Mouse (Mus musculus): ENCODE measurements around the gene Mmp9. TPM values are rescaled to one million over a fixed set of nuclear protein-coding genes. Genes with fewer than 3 reads are reported as not detected.
A peak's percentile ranks its signal among the peaks of the same experiment; 100 is the strongest.

Mmp9 gene
- total RNA-seq (2021): 1 to 10 TPM; 2.0 to 2.9 TPM

DNA sequence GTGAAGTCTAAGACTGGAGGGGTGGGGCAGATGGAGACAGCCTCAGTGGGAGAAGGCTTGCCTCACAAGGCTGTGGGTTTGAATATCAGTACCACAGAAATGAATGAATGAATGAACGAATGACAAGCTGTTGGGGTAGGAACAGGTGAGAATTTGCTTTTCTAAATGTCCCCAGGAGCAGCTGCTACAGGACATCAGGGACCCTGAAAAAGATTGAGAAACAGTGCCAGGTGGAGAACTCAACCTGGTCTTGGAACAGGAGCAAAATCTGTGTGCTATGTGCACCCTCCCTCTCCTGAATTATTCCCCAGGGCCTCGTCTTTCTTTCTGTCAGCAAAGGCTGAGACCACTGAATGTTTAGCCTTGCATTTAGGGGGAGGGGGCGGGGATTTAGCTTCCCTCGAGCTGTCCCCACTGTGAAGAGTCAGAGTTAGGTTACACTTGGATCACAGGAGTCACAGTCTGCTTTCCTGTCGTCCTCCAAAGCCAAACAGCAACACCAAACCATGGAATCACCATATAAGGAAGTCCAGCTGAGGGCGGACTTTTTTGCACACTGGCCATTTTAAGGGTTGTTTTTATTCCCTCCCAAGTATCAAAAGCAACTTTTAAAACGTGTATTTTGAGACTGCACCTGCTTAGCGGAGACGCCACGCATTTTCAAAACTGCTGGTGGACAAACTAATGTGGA lies at the start of gene Mmp9:
Gene Mmp9 (plus strand): TSS at position 641 of the 691 bp plus-strand sequence.
- no peak for DNase-seq

GRCm38 (mm10) chr2:164891056-164891834 lies 49.3 kb upstream of the Mmp9 start:
- DNase-seq: no peak

DNA sequence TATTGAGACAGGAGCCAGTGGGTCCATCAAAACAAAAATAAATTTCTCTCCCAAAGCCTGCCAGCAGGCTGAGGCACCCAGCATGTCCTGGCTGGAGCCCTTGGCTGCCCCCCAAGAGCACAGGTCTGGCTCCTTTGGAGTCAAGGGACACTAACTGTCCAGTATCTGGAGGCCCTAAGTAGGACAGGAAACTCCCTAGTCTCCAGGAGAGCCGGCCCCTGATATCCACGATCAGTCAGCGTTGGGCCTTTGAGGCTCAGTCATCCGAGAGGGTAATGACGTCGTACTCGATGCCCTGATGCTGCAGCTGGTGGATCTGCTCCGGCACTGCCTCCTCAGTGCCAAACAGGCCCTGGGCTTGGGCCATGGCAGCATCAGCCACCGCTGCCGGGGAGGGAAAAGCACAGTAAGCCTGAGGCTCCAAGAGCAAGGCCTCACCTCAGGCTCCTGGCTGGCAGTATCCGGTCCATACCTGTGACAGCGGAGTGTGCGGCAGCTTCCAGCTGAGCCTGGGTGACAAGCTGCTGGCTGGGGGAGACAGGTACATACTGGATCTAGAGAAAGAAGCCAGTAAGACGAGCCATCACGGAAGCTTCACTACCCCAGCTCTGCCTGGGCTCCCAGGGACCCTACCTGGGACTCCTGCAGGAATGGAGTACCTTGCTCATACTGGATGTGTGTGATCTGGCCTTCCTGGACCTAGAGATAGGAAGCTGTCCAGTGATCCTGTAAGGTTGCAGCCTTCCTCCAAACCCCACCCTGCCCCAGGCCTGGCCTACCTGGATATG lies 48.5 kb upstream of the Mmp9 start:
- no peak for DNase-seq

DNA sequence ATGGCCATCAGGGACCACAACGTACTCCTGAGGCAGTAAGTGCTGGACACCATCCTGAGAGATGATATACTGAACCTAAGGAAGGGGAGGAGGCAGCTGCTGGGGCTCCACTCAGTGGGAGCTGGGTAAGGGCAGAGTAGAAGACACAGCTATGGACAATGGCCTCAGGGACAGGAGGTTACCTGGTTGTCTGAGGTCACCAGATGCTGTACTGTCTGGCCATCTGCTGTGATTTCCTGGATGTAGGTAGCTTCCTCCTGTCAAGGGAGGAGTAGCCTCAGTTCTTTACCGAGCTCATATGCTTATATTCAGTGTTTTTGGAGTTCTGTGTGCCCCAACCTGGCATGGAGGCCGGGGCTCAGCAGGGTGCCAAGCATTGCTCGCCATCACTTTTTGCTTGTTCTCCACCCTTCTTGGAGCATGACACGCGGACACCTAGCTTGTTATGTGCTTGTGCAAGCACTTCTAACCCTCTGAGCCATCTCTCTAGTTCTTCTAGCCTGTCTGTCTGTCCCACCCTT lies 47.8 kb upstream of the Mmp9 start:
- DNase-seq: no peak

DNA sequence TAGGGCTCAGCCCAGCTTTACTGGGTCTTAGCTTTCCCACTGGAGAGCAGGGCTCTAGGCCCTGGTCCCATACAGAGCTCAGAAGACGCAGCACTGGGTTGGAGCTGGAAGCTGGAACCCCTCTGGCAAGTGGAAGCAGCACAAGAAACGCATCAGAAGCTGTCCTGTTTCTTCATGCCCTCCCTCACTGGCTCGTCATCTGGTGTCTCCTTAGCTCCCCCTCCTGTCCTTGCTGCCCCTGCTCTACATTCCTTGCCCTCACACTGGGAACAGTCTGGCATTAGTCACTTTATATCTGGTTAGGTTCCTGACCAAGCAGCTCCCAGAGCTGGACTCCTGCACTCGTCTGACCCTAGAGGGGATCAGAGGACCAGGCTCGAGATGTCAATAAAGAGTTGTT lies 46.5 kb upstream of the Mmp9 start:
- no peak for DNase-seq

- no peak for DNase-seq
Observed at GRCm38 (mm10) chr2:164894644-164895043, 45.9 kb upstream of the Mmp9 start.

- no peak for DNase-seq
Observed at GRCm38 (mm10) chr2:164895885-164896284, 44.7 kb upstream of the Mmp9 start.

- DNase-seq: no peak
Observed at GRCm38 (mm10) chr2:164898008-164898407, 42.6 kb upstream of the Mmp9 start.

GRCm38 (mm10) chr2:164899034-164899433 lies 41.5 kb upstream of the Mmp9 start:
- DNase-seq: no peak

- DNase-seq: no peak
Observed at GRCm38 (mm10) chr2:164899723-164900459, 40.7 kb upstream of the Mmp9 start.

GRCm38 (mm10) chr2:164901380-164901779 lies 39.2 kb upstream of the Mmp9 start:
- DNase-seq: no peak

- no peak for DNase-seq
Observed at GRCm38 (mm10) chr2:164903496-164903895, 37.1 kb upstream of the Mmp9 start.

GRCm38 (mm10) chr2:164906071-164906470 lies 34.5 kb upstream of the Mmp9 start:
- DNase-seq: no peak

GRCm38 (mm10) chr2:164907511-164907910 lies 33.1 kb upstream of the Mmp9 start:
- DNase-seq: no peak

DNA sequence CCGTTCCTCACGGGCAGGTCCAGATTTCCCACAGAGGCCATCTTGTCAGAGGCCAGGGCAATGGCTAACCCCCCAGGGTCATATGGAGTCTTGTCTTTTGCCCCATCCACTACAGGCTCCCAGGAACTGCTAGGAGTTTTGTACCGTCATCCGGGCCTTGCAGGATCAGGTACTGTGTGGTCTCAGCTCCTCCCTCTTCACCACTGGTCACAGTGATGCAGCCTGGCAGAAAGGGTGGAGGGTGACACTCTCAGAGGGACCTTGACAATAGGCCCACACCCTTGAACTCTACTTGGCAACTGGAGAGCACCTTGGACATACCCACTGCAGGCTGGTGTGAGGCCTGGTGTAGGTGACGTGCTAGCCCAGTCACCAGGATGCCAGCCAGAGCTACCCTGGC lies 32.6 kb upstream of the Mmp9 start:
- DNase-seq: no peak

DNA sequence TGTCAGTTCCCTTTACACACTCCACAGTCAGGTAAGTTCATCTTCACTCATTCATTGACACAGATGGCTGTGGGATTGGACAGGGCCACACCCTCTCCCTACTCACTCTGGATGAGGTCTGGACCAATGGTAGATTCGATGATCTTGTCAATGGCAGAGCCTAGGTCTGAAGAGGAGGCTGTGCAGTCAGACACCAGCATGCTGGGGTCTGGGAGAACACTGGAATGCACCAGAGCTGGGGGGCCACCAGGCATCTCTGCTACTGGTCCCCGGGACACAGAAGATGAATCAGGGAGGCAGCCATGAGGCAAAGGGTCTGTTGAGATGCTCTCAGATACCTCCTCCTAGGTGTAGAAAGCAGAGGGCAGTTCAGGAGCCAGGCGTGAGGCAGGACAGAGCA lies 31.5 kb upstream of the Mmp9 start:
- DNase-seq: no peak

DNA sequence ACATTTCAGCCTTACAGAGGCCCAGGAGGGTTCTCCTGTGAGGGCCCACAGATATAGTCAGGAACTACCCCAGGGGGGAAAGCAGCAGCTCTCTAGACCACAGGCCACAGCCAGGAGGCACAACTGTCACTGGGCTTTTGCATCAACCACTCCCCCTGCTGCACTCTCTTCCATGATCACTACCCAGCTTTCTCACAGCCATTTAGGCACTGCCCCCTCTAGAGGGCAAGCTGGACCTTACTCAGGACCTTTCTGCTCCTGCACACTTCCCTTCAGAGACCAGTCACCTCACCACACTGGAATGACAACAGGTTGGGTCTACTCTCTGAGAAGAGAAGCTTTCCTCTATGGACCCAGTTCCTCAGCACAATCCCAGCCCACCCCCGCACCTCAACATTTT lies 31.0 kb upstream of the Mmp9 start:
- no peak for DNase-seq

GRCm38 (mm10) chr2:164910360-164911061 lies 30.1 kb upstream of the Mmp9 start:
- no peak for DNase-seq

GRCm38 (mm10) chr2:164911086-164912048 lies 29.2 kb upstream of the Mmp9 start, which contains the start of gene Zfp335:
Gene Zfp335 (minus strand): TSS chr2:164911757.
- DNase-seq: peak; percentile 93

DNA sequence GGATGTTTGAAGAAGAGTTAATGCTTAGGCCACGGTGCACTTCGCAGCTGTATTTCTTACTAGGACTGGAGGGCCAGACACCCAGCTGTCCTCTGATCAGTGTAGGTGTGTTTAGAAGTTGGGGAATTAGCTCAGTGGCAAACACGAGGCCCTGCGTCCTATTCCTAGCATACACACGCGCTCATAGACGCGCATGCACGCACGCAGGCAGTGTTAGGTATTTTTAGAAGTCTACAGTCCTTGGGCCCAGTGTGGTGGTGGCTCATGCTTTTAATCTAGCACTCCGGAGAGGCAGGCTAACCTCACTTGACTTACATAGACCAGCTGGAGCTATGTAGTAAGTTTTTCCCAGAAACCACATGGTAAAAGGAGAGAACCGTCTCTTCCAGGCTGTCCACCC lies 28.4 kb upstream of the Mmp9 start:
- DNase-seq: no peak

Data from layer of hippocampus, postnatal 36 days (tissue).